Mouse (Mus musculus): ENCODE results near the gene C1qbp.

C1qbp gene

DNA sequence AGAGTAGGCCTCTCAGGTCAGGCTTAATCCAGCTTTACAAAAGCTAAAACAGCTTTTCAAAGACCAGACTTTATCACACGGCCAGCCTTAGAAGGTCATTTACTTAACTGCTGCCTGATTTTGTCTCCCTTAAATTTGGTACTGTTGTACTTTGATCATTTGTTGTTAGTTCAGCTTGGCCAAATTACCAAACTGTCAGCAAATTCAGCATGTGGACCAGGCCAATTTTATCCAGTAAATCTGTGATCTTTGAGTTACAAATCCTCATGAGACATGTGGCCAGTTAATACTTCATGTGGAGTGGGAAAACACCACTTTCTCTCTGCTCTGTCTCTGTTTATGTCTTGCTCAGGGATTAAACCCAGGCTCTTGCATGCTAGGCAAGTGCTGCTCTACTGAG lies 10.2 kb downstream of the C1qbp start:
- no peak for DNase-seq

DNA sequence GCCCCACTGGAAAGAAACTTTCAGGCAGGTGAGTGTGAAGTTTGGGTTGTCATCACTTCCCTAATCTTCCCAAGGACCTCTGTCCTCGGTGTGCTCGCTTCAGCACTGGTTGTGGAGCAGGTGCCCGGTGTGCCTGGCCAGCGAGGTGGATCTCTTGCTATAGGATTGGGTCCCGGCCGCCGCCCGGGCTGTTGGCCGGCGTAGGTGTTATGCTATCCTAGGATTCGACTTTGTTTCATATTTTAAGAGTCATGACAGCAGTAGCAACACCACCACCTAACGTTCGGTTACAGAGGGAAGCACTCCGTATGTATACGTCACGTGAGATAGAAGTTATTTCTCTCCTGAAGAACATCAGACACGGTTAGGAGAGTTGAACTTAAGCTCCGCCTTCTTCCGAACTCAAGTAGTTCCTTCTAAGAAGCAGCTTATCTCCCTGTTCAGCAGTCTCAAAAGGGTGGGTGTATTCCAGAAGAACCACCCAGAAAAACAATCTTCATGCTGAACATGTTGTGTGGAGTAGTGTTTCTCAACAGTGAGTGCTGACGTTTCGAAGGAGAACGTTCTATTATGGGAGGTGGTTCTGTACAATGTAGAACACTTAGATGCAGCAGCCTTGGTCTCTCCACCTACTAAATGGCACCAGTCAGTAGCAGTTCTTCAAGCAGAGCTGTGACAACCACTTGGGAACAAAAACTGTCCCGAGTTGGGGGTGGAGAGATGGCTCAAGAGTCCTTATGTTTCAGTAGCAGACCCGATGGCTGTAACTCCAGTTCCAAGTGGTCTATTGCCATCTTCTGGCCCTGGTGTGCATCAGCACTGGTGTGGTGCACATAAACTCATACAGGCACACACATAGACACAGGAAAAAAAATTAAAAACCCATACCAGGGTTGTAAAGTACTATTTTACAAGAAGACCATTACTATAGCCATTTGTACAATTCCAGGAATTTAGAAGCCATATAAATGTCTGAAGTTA lies 12.0 kb downstream of the C1qbp start:
- no peak for DNase-seq

DNA sequence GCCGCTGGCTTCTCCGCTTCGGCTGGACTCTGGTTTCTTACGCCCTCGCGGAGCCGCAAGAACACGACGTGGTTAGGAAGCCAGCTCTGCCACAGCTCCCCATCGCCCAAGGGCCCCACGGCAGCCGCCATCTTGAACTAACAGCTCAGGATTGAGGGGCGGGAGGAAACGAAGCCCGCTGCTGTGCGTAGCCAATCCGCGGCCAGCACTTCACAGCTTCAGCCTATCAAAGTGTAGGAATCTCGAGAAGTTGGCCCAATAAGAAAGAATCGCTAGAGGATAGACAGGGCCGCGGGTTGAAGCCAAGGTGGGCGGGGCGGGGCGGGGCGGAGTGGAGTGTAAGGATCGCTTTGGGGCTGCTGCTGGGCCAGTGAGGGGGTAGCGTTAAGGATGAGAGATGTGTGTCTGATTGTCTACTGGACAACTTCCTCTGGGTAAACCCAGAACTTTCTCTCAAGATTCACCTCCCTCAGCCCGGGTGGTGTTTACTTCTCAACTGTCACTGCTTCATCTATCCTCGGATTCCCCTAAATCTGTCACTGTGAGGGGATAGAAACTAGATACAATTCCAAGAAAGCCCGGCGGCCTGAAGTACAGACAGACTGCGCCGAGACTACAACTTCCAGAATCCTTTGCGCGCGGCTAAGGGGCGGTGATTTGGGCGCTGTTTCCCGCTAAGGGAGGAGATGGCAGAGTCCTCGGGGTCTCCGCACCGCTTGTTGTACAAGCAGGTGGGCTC lies 12.8 kb downstream of the C1qbp start, which contains the start of the genes Nup88 and Rpain:
Gene Nup88, minus strand, starts transcription at position 153 of the 739 bp plus-strand sequence.
Gene Rpain, plus strand, starts transcription at position 393 of the 739 bp plus-strand sequence.
- DNase-seq: peak; percentile 91

- DNase-seq: peak; percentile 50
These were observed 13.5 kb downstream of the C1qbp start for GRCm38 (mm10) chr11:70969271-70969794.

DNA sequence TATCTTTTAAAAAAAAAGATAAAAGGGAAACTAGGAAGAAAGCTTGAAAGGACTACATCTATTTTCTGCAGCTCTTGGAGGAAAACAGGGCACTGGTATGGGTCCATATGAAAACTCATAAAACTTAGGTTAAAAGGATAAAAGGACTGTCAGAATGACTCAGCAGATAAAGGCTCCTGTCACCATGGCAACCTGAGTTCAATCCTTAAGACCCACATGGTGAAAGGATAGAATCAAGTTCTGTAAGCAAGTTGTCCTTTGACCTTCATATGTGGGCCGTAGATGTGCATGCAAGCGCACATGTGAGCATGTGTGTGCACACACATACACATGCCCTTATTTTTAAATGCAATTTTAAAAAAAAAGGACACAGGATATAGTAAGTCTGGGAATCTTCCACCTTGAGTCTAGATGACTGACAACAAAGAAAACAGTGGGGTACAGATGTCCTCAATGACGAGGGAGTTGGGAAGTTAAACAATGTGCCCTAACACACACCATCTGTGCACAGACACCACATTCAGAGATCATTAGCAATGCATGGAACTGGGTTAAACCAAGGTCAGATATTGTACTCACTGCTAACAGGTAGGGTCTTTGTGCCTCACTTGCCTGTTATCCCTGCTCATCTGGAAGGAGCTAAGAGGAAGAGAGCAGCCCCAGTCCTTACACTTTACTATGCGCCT lies 18.5 kb downstream of the C1qbp start:
- no peak for DNase-seq

DNA sequence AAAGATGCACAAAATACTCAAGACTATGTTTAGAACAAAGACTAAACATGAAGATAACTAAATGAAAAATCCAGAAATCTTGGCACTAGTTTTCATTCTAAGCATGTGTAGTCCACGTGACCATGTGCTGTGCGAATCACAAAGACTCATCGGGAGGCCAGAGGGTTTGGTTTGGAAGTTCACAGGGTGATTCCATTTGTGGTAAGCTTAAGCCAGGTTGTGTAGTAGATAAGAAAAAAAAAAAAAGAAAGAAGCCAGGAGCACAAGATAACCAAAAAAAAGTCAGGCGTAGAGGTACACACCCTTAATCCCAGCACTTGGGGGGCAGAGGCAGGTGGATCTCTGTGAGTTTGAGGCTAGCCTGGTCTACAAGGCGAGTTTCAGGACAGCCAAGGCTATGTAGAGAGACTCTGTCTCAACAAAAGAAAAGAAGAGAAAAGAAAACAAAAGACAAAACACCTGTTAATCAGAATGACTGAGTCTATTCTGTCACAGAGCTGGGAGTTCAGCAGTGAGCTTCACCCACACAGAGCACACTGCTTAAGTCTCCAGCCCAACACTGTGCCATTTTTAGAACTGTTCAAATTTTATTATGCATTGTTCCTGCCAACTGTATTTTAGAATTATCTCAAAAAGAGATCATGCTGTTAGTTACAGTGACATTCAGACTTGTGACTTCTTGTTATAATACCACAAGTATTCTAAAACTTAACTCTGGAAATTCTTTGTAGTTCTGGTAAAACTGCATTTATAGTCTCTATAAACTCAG lies 21.9 kb downstream of the C1qbp start:
- no peak for DNase-seq

DNA sequence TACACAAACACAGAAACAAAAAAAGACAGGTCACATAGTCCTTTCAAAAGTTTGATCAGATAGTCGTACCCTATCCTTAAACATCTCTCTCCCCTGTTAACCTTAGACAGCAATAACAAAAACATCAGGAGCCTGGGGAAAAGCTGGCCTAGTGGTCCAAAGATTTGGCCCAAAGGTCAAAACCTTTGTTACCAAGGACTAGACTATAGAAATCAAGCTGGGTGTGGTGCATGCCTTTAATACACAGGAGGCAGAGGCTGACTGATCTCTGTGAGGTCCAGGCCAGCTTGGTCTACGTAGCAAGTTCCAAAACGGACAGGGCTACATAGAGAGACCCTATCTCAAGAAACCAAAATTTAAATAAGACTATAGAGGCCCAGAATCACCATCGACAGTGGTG lies 28.1 kb downstream of the C1qbp start:
- no peak for DNase-seq

DNA sequence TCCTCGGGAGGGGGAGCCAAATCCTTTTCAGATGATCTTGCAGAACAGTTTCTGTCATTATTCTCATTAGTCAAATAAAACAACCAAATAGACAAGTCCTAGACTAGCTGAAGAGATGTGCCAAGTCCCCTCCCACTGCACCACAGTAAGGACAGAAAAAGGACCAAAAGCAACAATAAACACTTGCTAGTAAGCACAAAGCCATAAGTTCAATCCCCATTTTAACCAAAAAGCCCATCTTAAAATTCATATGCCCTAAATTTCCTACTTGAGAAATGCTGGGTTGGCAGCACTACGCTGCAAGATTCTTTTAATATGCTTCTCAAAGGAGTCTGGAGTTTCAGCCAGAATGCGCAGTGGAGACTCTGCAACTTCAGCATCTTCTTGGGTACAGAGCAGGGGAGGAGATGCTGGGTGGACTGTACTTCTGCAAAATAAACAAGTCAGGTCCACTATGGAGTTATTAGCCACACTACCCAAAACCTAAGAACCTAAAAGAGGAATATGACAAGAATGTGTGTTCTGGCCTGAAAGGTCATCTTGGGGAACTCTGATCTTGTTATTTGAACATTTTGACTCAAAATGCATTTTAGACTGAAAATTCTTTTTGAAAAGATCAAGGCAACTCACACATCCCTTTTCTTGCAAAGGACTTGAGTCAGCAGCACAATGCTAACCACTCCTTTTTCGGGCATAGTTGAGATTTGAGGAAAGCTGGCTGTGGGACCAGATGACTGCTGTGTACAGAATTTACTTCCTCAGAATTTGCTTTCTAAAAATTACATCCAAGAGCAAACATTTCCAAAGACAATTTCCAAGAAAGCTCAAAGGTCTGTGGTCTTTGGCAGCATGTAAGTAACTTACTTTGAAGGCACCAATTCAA lies 37.6 kb downstream of the C1qbp start:
- DNase-seq: no peak

- peak; percentile 11 for DNase-seq
These were observed 39.2 kb downstream of the C1qbp start for GRCm38 (mm10) chr11:70943651-70944050.

DNA sequence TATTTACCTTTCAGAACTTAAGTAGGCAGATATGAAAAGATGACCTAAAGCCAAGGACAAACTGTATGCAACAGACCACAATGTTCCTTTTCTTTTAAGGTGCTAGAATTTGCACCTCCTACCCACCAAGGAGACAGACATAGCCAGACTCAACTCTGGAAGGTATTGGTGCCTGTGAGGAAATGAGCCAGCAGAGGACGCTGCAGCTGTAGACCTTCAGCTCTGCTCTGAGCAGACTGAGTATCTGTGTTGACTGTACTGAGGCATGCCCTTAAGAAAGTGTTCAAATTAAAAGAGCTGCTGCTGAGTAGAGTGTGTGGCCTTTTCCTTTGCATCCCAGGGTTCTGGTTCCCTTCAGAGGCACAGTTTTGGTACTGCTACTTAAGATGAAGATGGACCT lies 40.2 kb downstream of the C1qbp start:
- no peak for DNase-seq

DNA sequence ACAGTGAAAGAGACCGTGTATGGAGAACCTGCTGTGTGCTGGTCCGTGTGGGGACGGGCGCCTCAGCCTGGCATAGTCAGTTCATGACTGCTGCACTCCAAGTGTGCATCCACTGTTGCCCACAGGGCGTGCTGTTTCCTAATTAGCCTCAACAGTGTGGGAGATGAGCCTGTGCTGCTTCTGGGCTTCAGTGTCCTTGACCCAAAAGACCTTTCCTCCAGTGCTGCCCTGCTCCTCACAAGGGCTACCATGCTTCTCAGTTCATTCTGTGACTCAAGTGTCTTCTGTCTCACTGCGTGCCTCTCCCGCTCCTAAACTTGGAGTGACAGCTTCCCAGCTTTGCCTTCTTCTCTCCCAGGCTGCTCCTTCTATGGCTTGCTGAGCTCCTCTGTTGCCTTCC lies 47.5 kb downstream of the C1qbp start:
- DNase-seq: peak; percentile 9

GRCm38 (mm10) chr11:70931461-70931860 lies 51.4 kb downstream of the C1qbp start:
- DNase-seq: no peak
